Mouse (Mus musculus) T-helper 1 cell (primary cell): Measurements from ENCODE around the gene Fdx1.

Experiments used
- in situ Hi-C: fragments of 300-600 bp; cut with MboI, MseI; formaldehyde crosslinking; loops from one replicate; pipeline ENCODE4 v1.15.1; 2025; ENCODE audit warnings: high pct_unique_total_duplicates

Gene Fdx1

GRCm38 (mm10) chr9:51962975-51963701 is at the start of gene Fdx1:
Gene Fdx1, minus strand, starts transcription at chr9:51963556.
- in situ Hi-C loops, result no loop called here

GRCm38 (mm10) chr9:52012781-52013436 is 49.6 kb upstream of the Fdx1 start:
- in situ Hi-C loops, result no loop called here

GRCm38 (mm10) chr9:52012311-52012710 is 49.0 kb upstream of the Fdx1 start:
- in situ Hi-C loops, result no loop called here

- in situ Hi-C loops, result no loop called here
These were observed 45.2 kb upstream of the Fdx1 start for GRCm38 (mm10) chr9:52008511-52008910.

GRCm38 (mm10) chr9:52007341-52007740 is 44.0 kb upstream of the Fdx1 start:
- in situ Hi-C loops, result no loop called here

GRCm38 (mm10) chr9:52003501-52003900 is 40.1 kb upstream of the Fdx1 start:
- in situ Hi-C loops, result no loop called here

- in situ Hi-C loops, result no loop called here
These were observed 32.2 kb upstream of the Fdx1 start for GRCm38 (mm10) chr9:51995331-51996099.

- in situ Hi-C loops, result no loop called here
These were observed 31.4 kb upstream of the Fdx1 start for GRCm38 (mm10) chr9:51994636-51995260.

GRCm38 (mm10) chr9:51993486-51994275 is 30.3 kb upstream of the Fdx1 start:
- in situ Hi-C loops, result no loop called here

GRCm38 (mm10) chr9:51991241-51991876 is 28.0 kb upstream of the Fdx1 start:
- in situ Hi-C loops, result no loop called here

- in situ Hi-C loops, result no loop called here
These were observed 27.5 kb upstream of the Fdx1 start for GRCm38 (mm10) chr9:51990828-51991227.

- in situ Hi-C loops, result no loop called here
These were observed 22.2 kb upstream of the Fdx1 start for GRCm38 (mm10) chr9:51985493-51986099.

- in situ Hi-C loops, result loop anchor here (5.0 kb wide), 1 partner anchor 116 kb away; no protein-coding TSS in a partner anchor
These were observed 17.8 kb upstream of the Fdx1 start for GRCm38 (mm10) chr9:51981131-51981530.

GRCm38 (mm10) chr9:51979301-51979700 is 15.9 kb upstream of the Fdx1 start:
- in situ Hi-C loops, result no loop called here

GRCm38 (mm10) chr9:51978545-51979259 is 15.3 kb upstream of the Fdx1 start:
- in situ Hi-C loops, result no loop called here

GRCm38 (mm10) chr9:51977439-51978000 is 14.2 kb upstream of the Fdx1 start:
- in situ Hi-C loops, result no loop called here

GRCm38 (mm10) chr9:51974871-51975270 is 11.5 kb upstream of the Fdx1 start:
- in situ Hi-C loops, result no loop called here

- in situ Hi-C loops, result no loop called here
These were observed 10.5 kb upstream of the Fdx1 start for GRCm38 (mm10) chr9:51973846-51974245.

- in situ Hi-C loops, result loop anchor here (5.0 kb wide), 1 partner anchor 321 kb away; no protein-coding TSS in a partner anchor
These were observed 3.0 kb upstream of the Fdx1 start for GRCm38 (mm10) chr9:51966373-51966772.
